Mouse (Mus musculus): ENCODE measurements at regions not wholly inside any gene's neighbourhood (a gene's known extent, or its start where the extent isn't known, plus 50 kb on each side); places are given as distances from the start of the nearest gene placed in this dataset.
A peak's percentile ranks its signal among the peaks of the same experiment; 100 is the strongest.

- Histone ChIP-seq H3K9me3 (replicated peaks; ENCODE audit: low read length) (no peaks in the 10 kb centered on the region), H3K9ac (ENCODE audit: low read depth, low read length) (no peak overlapping the region), H3K27me3 (ENCODE audit: insufficient read depth, low read length) (no peaks in the 10 kb centered on the region), H3K4me3 (replicated peaks; ENCODE audit: low read depth, low read length) (no peak overlapping the region), H3K4me2 (ENCODE audit: low read length) (no peak overlapping the region), H3K36me3 (ENCODE audit: insufficient read depth, low read length) (no peaks in the 10 kb centered on the region), H3K27ac (no peak overlapping the region), H3K4me1 (replicated peaks; ENCODE audit: insufficient read depth, low read length) (no peaks in the 10 kb centered on the region)
- ATAC-seq (replicated peaks; ENCODE audit: low FRiP score, low read depth) (peak; percentile 57; the same call in 1 of the 2 replicates), DNase-seq (ENCODE audit: low spot score) (no peak)
- TF ChIP-seq CTCF (IDR thresholded peaks at IDR 0.05; ENCODE audit: low read depth) = no peak
- 69% methylated on average over 6 of the region's 6 CpGs for WGBS
Measured at GRCm38 (mm10) chr11:21428749-21429148, 57.7 kb upstream of the Ugp2 start.

GRCm38 (mm10) chr11:21428013-21428317 is 57.0 kb upstream of the Ugp2 start:
- no peak overlapping the region for H3K4me2 ChIP-seq (ENCODE audit: low read length)
- no peaks in the 10 kb centered on the region for H3K27me3 ChIP-seq (ENCODE audit: insufficient read depth, low read length)
- no peak for TF ChIP-seq CTCF (IDR thresholded peaks at IDR 0.05; ENCODE audit: low read depth)
- no peak for DNase-seq (ENCODE audit: low spot score)
- H3K36me3 ChIP-seq (ENCODE audit: insufficient read depth, low read length) = no peaks in the 10 kb centered on the region
- no peak overlapping the region for H3K27ac ChIP-seq
- H3K4me3 ChIP-seq (replicated peaks; ENCODE audit: low read depth, low read length) = no peak overlapping the region
- no peak for ATAC-seq (replicated peaks; ENCODE audit: low FRiP score, low read depth)
- no peak overlapping the region for H3K9ac ChIP-seq (ENCODE audit: low read depth, low read length)
- H3K9me3 ChIP-seq (replicated peaks; ENCODE audit: low read length) = no peaks in the 10 kb centered on the region
- 42% methylated on average over 3 of the region's 3 CpGs for WGBS
- H3K4me1 ChIP-seq (replicated peaks; ENCODE audit: insufficient read depth, low read length) = no peaks in the 10 kb centered on the region

GRCm38 (mm10) chr11:21427291-21428012 is 56.5 kb upstream of the Ugp2 start:
- no peak for TF ChIP-seq CTCF (IDR thresholded peaks at IDR 0.05; ENCODE audit: low read depth)
- 62% methylated on average over 4 of the region's 4 CpGs for WGBS
- peak; percentile 14 for DNase-seq (ENCODE audit: low spot score)
- H3K27me3 ChIP-seq (ENCODE audit: insufficient read depth, low read length) = no peaks in the 10 kb centered on the region
- no peak for ATAC-seq (replicated peaks; ENCODE audit: low FRiP score, low read depth)
- H3K9me3 ChIP-seq (replicated peaks; ENCODE audit: low read length) = no peaks in the 10 kb centered on the region
- H3K4me3 ChIP-seq (replicated peaks; ENCODE audit: low read depth, low read length) = no peak overlapping the region
- no peak overlapping the region for H3K27ac ChIP-seq
- H3K4me2 ChIP-seq (ENCODE audit: low read length) = no peak overlapping the region
- no peak overlapping the region for H3K9ac ChIP-seq (ENCODE audit: low read depth, low read length)
- no peaks in the 10 kb centered on the region for H3K36me3 ChIP-seq (ENCODE audit: insufficient read depth, low read length)
- no peaks in the 10 kb centered on the region for H3K4me1 ChIP-seq (replicated peaks; ENCODE audit: insufficient read depth, low read length)

GRCm38 (mm10) chr11:21425480-21426101 is 54.6 kb upstream of the Ugp2 start:
- Histone ChIP-seq H3K9me3 (replicated peaks; ENCODE audit: low read length) (no peaks in the 10 kb centered on the region), H3K36me3 (ENCODE audit: insufficient read depth, low read length) (no peaks in the 10 kb centered on the region), H3K4me1 (replicated peaks; ENCODE audit: insufficient read depth, low read length) (no peaks in the 10 kb centered on the region), H3K27me3 (ENCODE audit: insufficient read depth, low read length) (no peaks in the 10 kb centered on the region), H3K4me3 (replicated peaks; ENCODE audit: low read depth, low read length) (no peak overlapping the region), H3K9ac (ENCODE audit: low read depth, low read length) (no peak overlapping the region), H3K27ac (no peak overlapping the region), H3K4me2 (ENCODE audit: low read length) (no peak overlapping the region)
- 90% methylated on average over 6 of the region's 6 CpGs for WGBS
- TF ChIP-seq CTCF (IDR thresholded peaks at IDR 0.05; ENCODE audit: low read depth) = no peak
- ATAC-seq (replicated peaks; ENCODE audit: low FRiP score, low read depth) = no peak
- no peak for DNase-seq (ENCODE audit: low spot score)

GRCm38 (mm10) chr11:21424345-21424744 is 53.3 kb upstream of the Ugp2 start:
- DNase-seq (ENCODE audit: low spot score) (no peak), ATAC-seq (replicated peaks; ENCODE audit: low FRiP score, low read depth) (no peak)
- no peaks in the 10 kb centered on the region for H3K36me3 ChIP-seq (ENCODE audit: insufficient read depth, low read length)
- TF ChIP-seq CTCF (IDR thresholded peaks at IDR 0.05; ENCODE audit: low read depth) = no peak
- no peaks in the 10 kb centered on the region for H3K4me1 ChIP-seq (replicated peaks; ENCODE audit: insufficient read depth, low read length)
- H3K4me2 ChIP-seq (ENCODE audit: low read length) = no peak overlapping the region
- no peaks in the 10 kb centered on the region for H3K27me3 ChIP-seq (ENCODE audit: insufficient read depth, low read length)
- H3K9me3 ChIP-seq (replicated peaks; ENCODE audit: low read length) = no peaks in the 10 kb centered on the region
- no peak overlapping the region for H3K27ac ChIP-seq
- H3K9ac ChIP-seq (ENCODE audit: low read depth, low read length) = no peak overlapping the region
- no peak overlapping the region for H3K4me3 ChIP-seq (replicated peaks; ENCODE audit: low read depth, low read length)

- ATAC-seq (replicated peaks; ENCODE audit: low FRiP score, low read depth) = no peak
- no peak overlapping the region for H3K27ac ChIP-seq
- DNase-seq (ENCODE audit: low spot score) = no peak
- H3K9ac ChIP-seq (ENCODE audit: low read depth, low read length) = no peak overlapping the region
- H3K4me2 ChIP-seq (ENCODE audit: low read length) = no peak overlapping the region
- H3K4me1 ChIP-seq (replicated peaks; ENCODE audit: insufficient read depth, low read length) = no peaks in the 10 kb centered on the region
- H3K4me3 ChIP-seq (replicated peaks; ENCODE audit: low read depth, low read length) = no peak overlapping the region
- 51% methylated on average over 2 of the region's 2 CpGs for WGBS
- TF ChIP-seq CTCF (IDR thresholded peaks at IDR 0.05; ENCODE audit: low read depth) = no peak
- no peaks in the 10 kb centered on the region for H3K9me3 ChIP-seq (replicated peaks; ENCODE audit: low read length)
- H3K27me3 ChIP-seq (ENCODE audit: insufficient read depth, low read length) = no peaks in the 10 kb centered on the region
- no peaks in the 10 kb centered on the region for H3K36me3 ChIP-seq (ENCODE audit: insufficient read depth, low read length)
Measured at GRCm38 (mm10) chr11:21422281-21422878, 51.4 kb upstream of the Ugp2 start.

Data from kidney, postnatal 0 days (tissue).